Mouse (Mus musculus) kidney, adult 2 months (tissue): Measurements from ENCODE around the gene Xcr1.

Experiments
- CTCF ChIP-seq: fragments of 200-500 bp; conservative IDR thresholded peaks from 2 replicates; pipeline ENCODE4 v1.5.1; 2011; ENCODE audit warnings: low read depth, mild to moderate bottlenecking, control low read depth, low read length, moderate library complexity, mixed read lengths; ENCODE audit not compliant: insufficient read depth, insufficient read length
- POLR2A ChIP-seq: fragments of 200-500 bp; IDR thresholded peaks from one replicate; pipeline ENCODE4 v1.6.1; 2011; ENCODE audit warnings: low read depth, low read length, control low read depth

- TF ChIP-seq POLR2A (no peak), CTCF (no peak)
These were observed 55.6 kb downstream of the Xcr1 start, which contains the start of gene Cxcr6 for GRCm38 (mm10) chr9:123806267-123806666.
